Comparison of ENCODE assay signal across 18 mouse cellular contexts in the genomic region with DNA sequence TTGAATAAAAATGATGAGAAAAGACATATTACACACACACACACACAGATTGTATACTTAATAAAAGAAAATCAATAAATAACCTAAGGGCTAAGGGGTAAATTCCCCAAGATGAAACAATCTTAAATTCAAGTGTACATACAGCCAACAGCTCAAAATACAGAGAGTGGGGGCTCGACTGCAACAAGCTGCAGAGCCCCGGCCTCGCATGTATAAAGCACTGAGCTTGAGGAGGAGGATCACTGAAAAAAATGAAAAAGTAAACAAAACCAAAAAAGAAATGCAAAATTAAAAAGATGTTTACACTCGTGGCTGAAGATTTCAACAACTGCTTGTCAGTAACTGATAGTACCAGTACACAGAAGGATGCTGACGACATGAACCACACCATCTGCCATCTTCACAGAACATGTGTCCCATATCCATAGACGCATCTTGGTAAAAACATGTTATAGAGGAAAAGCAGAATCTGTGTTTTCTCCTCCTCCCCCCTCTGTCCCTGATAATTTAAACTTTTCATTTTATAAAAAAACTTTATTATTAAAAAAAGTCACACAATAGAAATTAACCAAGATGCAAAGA.
DNase-seq lines count a peak whose midpoint lies in the region; ATAC-seq and TF ChIP-seq lines count a peak whose summit lies in the region.
"Had no signal": no experiment of that assay in that cellular context is flagged by ENCODE, and none has a peak within 500 bp of the region (broad histone marks: within the 10 kb centered on the region; RNA-seq: fewer than 3 reads in every experiment).

No protein-coding gene starts in this region.

- H3K36me3 ChIP-seq in intestine, embryonic 16.5 days (ENCODE audit: control insufficient read depth, insufficient read depth, low read length) = no peaks in the 10 kb centered on the region
- H3K36me3 ChIP-seq in intestine, postnatal 0 days (ENCODE audit: control insufficient read depth, insufficient read depth) = no peaks in the 10 kb centered on the region
- H3K36me3 ChIP-seq in lung, postnatal 0 days (ENCODE audit: insufficient read depth, low read length) = no peaks in the 10 kb centered on the region
- H3K36me3 ChIP-seq in forebrain, postnatal 0 days (ENCODE audit: insufficient read depth) = no peaks in the 10 kb centered on the region
- no peaks in the 10 kb centered on the region for H3K36me3 ChIP-seq in thymus, adult 2 months (ENCODE audit: control insufficient read depth, insufficient read depth, low read length)
- H3K36me3 ChIP-seq: hindbrain, embryonic 15.5 days; limb, embryonic 15.5 days had no signal

- TF ChIP-seq EP300 in lung, postnatal 0 days (IDR thresholded peaks at IDR 0.05) = no peak

- no peak overlapping the region for H3K4me2 ChIP-seq in intestine, embryonic 16.5 days (ENCODE audit: low read depth, low read length)
- H3K4me2 ChIP-seq in intestine, postnatal 0 days (replicated peaks; ENCODE audit: low read depth) = no peak overlapping the region
- H3K4me2 ChIP-seq in lung, postnatal 0 days (replicated peaks; ENCODE audit: low read depth, low read length) = no peak overlapping the region
- H3K4me2 ChIP-seq in forebrain, postnatal 0 days (ENCODE audit: low read depth) = no peak overlapping the region
- H3K4me2 ChIP-seq: heart, embryonic 11.5 days; hindbrain, embryonic 15.5 days; limb, embryonic 15.5 days had no signal

- H3K4me1 ChIP-seq in intestine, embryonic 16.5 days (ENCODE audit: control insufficient read depth, insufficient read depth, low read length) = no peaks in the 10 kb centered on the region
- H3K4me1 ChIP-seq in intestine, postnatal 0 days (replicated peaks; ENCODE audit: control insufficient read depth, insufficient read depth, low read length) = no peaks in the 10 kb centered on the region
- H3K4me1 ChIP-seq in lung, postnatal 0 days (ENCODE audit: insufficient read depth, low read depth, low read length) = no peaks in the 10 kb centered on the region
- H3K4me1 ChIP-seq in forebrain, postnatal 0 days (ENCODE audit: insufficient read depth) = no peaks in the 10 kb centered on the region
- H3K4me1 ChIP-seq in thymus, adult 2 months (replicated peaks; ENCODE audit: control insufficient read depth, insufficient read depth, low read length) = no peaks in the 10 kb centered on the region
- H3K4me1 ChIP-seq: hindbrain, embryonic 15.5 days; limb, embryonic 15.5 days; megakaryocyte, embryonic 14.5 days had no signal

- WGBS in intestine, embryonic 16.5 days = 56% methylated on average over 6 of the region's 6 CpGs
- 68% methylated on average over 6 of the region's 6 CpGs for WGBS in intestine, postnatal 0 days
- 45% methylated on average over 6 of the region's 6 CpGs for WGBS in lung, postnatal 0 days
- WGBS in forebrain, postnatal 0 days = 56% methylated on average over 6 of the region's 6 CpGs
- WGBS in thymus, adult 2 months = 96% methylated on average over 6 of the region's 6 CpGs

- no peak overlapping the region for H3K27ac ChIP-seq in intestine, embryonic 16.5 days (ENCODE audit: low read length)
- H3K27ac ChIP-seq in intestine, postnatal 0 days (ENCODE audit: low read depth, low read length) = no peak overlapping the region
- no peak overlapping the region for H3K27ac ChIP-seq in lung, postnatal 0 days (ENCODE audit: low read length)
- H3K27ac ChIP-seq in forebrain, postnatal 0 days (ENCODE audit: low read depth, low read length) = peak overlapping the region; percentile 67; the same call in 1 of the 2 replicates
- H3K27ac ChIP-seq in thymus, adult 2 months (ENCODE audit: control insufficient read depth, insufficient read depth, low read length) = no peak overlapping the region
- H3K27ac ChIP-seq: gastrocnemius, adult 2 months; hindbrain, embryonic 15.5 days; limb, embryonic 15.5 days had no signal

- peak; percentile 44 for DNase-seq in lung, postnatal 0 days (ENCODE audit: low spot score)
- DNase-seq in lung, postnatal 25 days (ENCODE audit: low spot score) = no peak
- peak; percentile 77 for DNase-seq in forebrain, postnatal 0 days
- DNase-seq in spleen, postnatal 14 days (ENCODE audit: low spot score in 2 of 2) = no peak
- no peak for DNase-seq in thymus, adult 2 months
- DNase-seq: cerebellum, adult 8-10 months; gastrocnemius, adult 2 months; heart, postnatal 10 days; kidney, adult 8-10 months; kidney, postnatal 14 days; liver, postnatal 0 days had no signal

- no peak for TF ChIP-seq POLR2A in thymus, adult 2 months (IDR thresholded peaks at IDR 0.05; ENCODE audit: control insufficient read depth, extremely low read depth, insufficient read depth, low read length, poor library complexity)

- H3K9me3 ChIP-seq in intestine, embryonic 16.5 days (ENCODE audit: control insufficient read depth, low read length) = no peaks in the 10 kb centered on the region
- no peaks in the 10 kb centered on the region for H3K9me3 ChIP-seq in intestine, postnatal 0 days (ENCODE audit: control insufficient read depth)
- H3K9me3 ChIP-seq in lung, postnatal 0 days (ENCODE audit: low read length) = no peaks in the 10 kb centered on the region
- H3K9me3 ChIP-seq in forebrain, postnatal 0 days (ENCODE audit: low read length) = no peaks in the 10 kb centered on the region
- H3K9me3 ChIP-seq: hindbrain, embryonic 15.5 days; limb, embryonic 15.5 days; megakaryocyte, embryonic 14.5 days had no signal

- no peak for TF ChIP-seq CTCF in intestine, postnatal 0 days (IDR thresholded peaks at IDR 0.05; ENCODE audit: low read depth)
- no peak for TF ChIP-seq CTCF in lung, postnatal 0 days (IDR thresholded peaks at IDR 0.05)
- no peak for TF ChIP-seq CTCF in forebrain, postnatal 0 days (IDR thresholded peaks at IDR 0.05; ENCODE audit: low read depth)
- TF ChIP-seq CTCF in thymus, adult 2 months (IDR thresholded peaks at IDR 0.05; ENCODE audit: borderline replicate concordance, control insufficient read depth, extremely low read depth, insufficient read depth, low read length, poor library complexity) = no peak

- H3K4me3 ChIP-seq in intestine, embryonic 16.5 days (ENCODE audit: low read length) = no peak overlapping the region
- H3K4me3 ChIP-seq in intestine, postnatal 0 days (ENCODE audit: low read depth, low read length) = no peak overlapping the region
- no peak overlapping the region for H3K4me3 ChIP-seq in lung, postnatal 0 days (ENCODE audit: low read depth, low read length)
- H3K4me3 ChIP-seq in forebrain, postnatal 0 days (ENCODE audit: low read depth, low read length) = no peak overlapping the region
- H3K4me3 ChIP-seq in thymus, adult 2 months (ENCODE audit: control insufficient read depth, insufficient read depth, low read length) = no peak overlapping the region
- H3K4me3 ChIP-seq: gastrocnemius, adult 2 months; hindbrain, embryonic 15.5 days; limb, embryonic 15.5 days; megakaryocyte, embryonic 14.5 days; myocyte had no signal

- H3K9ac ChIP-seq in intestine, embryonic 16.5 days (ENCODE audit: low read depth, low read length) = no peak overlapping the region
- H3K9ac ChIP-seq in intestine, postnatal 0 days (ENCODE audit: low read depth, low read length) = no peak overlapping the region
- H3K9ac ChIP-seq in lung, postnatal 0 days (replicated peaks; ENCODE audit: low read depth) = no peak overlapping the region
- no peak overlapping the region for H3K9ac ChIP-seq in forebrain, postnatal 0 days
- H3K9ac ChIP-seq: hindbrain, embryonic 15.5 days; limb, embryonic 15.5 days; liver, postnatal 0 days had no signal

- H3K27me3 ChIP-seq in intestine, embryonic 16.5 days (replicated peaks; ENCODE audit: control insufficient read depth, insufficient read depth, low read length) = no peaks in the 10 kb centered on the region
- no peaks in the 10 kb centered on the region for H3K27me3 ChIP-seq in intestine, postnatal 0 days (replicated peaks; ENCODE audit: control insufficient read depth, insufficient read depth, low read length)
- no peaks in the 10 kb centered on the region for H3K27me3 ChIP-seq in lung, postnatal 0 days (replicated peaks; ENCODE audit: insufficient read depth, low read length)
- H3K27me3 ChIP-seq in forebrain, postnatal 0 days (ENCODE audit: insufficient read depth, low read length) = no peaks in the 10 kb centered on the region
- H3K27me3 ChIP-seq in thymus, adult 2 months (ENCODE audit: control insufficient read depth, insufficient read depth, low read length) = no peaks in the 10 kb centered on the region
- H3K27me3 ChIP-seq: hindbrain, embryonic 15.5 days; limb, embryonic 15.5 days; megakaryocyte, embryonic 14.5 days had no signal

- ATAC-seq in intestine, embryonic 16.5 days = 0 out of 2 replicates have a peak, but pooled peaks have one; percentile 62
- no peak for ATAC-seq in intestine, postnatal 0 days
- peak; percentile 54 for ATAC-seq in lung, postnatal 0 days
- ATAC-seq in forebrain, postnatal 0 days = peak; percentile 86
- ATAC-seq: liver, postnatal 0 days had no signal

Comparison
In these comparisons a context has a peak if more than half of its experiments do, and no peak if none do; other contexts are left out.
1. DNase-seq: peak in lung, postnatal 0 days (single experiment) and forebrain, postnatal 0 days (single experiment); none in lung, postnatal 25 days (single experiment), spleen, postnatal 14 days (0 of 2) and thymus, adult 2 months (single experiment).